Mouse (Mus musculus) adrenal gland, adult 8-10 months (tissue): ENCODE results near the gene Ahdc1. TPM values are rescaled to one million over a fixed set of nuclear protein-coding genes. Genes with fewer than 3 reads are reported as not detected.
A peak's percentile ranks its signal among the peaks of the same experiment; 100 is the strongest.

Source experiments
- DNase-seq: peaks from one replicate; pipeline ENCODE4 v3.0.0; 2022
- total RNA-seq, 4 experiments: library from RNA; stranded (reverse); gene quantifications; 2 replicates each; pipeline ENCODE4 v1.2.4; 2022

Gene Ahdc1
- total RNA-seq, 4 experiments from 2014 or later = 72.0 to 109 (median 82.9) TPM

- DNase-seq = no peak
Observed at GRCm38 (mm10) chr4:133055163-133055951, 44.3 kb downstream of the Ahdc1 start.

GRCm38 (mm10) chr4:133056069-133056890 lies 45.2 kb downstream of the Ahdc1 start:
- DNase-seq = peak; percentile 90

- DNase-seq = peak; percentile 76
Observed at GRCm38 (mm10) chr4:133057389-133058122, 46.5 kb downstream of the Ahdc1 start.

- DNase-seq = no peak
Observed at GRCm38 (mm10) chr4:133058123-133058453, 47.0 kb downstream of the Ahdc1 start.

GRCm38 (mm10) chr4:133058513-133059480 lies 47.7 kb downstream of the Ahdc1 start:
- DNase-seq = no peak

GRCm38 (mm10) chr4:133060702-133061101 lies 49.6 kb downstream of the Ahdc1 start:
- DNase-seq = no peak

GRCm38 (mm10) chr4:133061798-133062197 lies 50.7 kb downstream of the Ahdc1 start:
- DNase-seq = no peak

GRCm38 (mm10) chr4:133062286-133062685 lies 51.2 kb downstream of the Ahdc1 start:
- DNase-seq = no peak

GRCm38 (mm10) chr4:133063203-133063602 lies 52.1 kb downstream of the Ahdc1 start:
- no peak for DNase-seq

- DNase-seq = no peak
Observed at GRCm38 (mm10) chr4:133063799-133064198, 52.7 kb downstream of the Ahdc1 start.

- DNase-seq = no peak
Observed at GRCm38 (mm10) chr4:133064791-133065190, 53.7 kb downstream of the Ahdc1 start.

GRCm38 (mm10) chr4:133065894-133066386 lies 54.9 kb downstream of the Ahdc1 start:
- DNase-seq = no peak

- DNase-seq = no peak
Observed at GRCm38 (mm10) chr4:133068400-133069138, 57.5 kb downstream of the Ahdc1 start.

GRCm38 (mm10) chr4:133070388-133070787 lies 59.3 kb downstream of the Ahdc1 start:
- DNase-seq = no peak

- DNase-seq = no peak
Observed at GRCm38 (mm10) chr4:133070821-133071372, 59.8 kb downstream of the Ahdc1 start.

GRCm38 (mm10) chr4:133073192-133073591 lies 62.1 kb downstream of the Ahdc1 start:
- DNase-seq = no peak

- no peak for DNase-seq
Observed at GRCm38 (mm10) chr4:133074070-133074819, 63.2 kb downstream of the Ahdc1 start.

GRCm38 (mm10) chr4:133074894-133075572 lies 64.0 kb downstream of the Ahdc1 start:
- DNase-seq = no peak

GRCm38 (mm10) chr4:133078947-133079346 lies 67.9 kb downstream of the Ahdc1 start:
- DNase-seq = no peak
